Mouse (Mus musculus) colon, adult 2 months (tissue): ENCODE results near the gene Spns3. TPM values are rescaled to one million over a fixed set of nuclear protein-coding genes. Genes with fewer than 3 reads are reported as not detected.

Experiments used
- polyA plus RNA-seq: library from polyadenylated mRNA; depleted of rRNA; stranded (reverse); fragments of >200 nt; gene quantifications from 2 replicates; pipeline ENCODE4 v1.2.3, GENCODE M21; 2012; rRNA removed

Spns3 gene
- 1.00 and 1.1 TPM in 2 replicates for polyA plus RNA-seq

GRCm38 (mm10) chr11:72550134-72550988, at the start of gene Spns3:
Spns3 (minus strand) TSS chr11:72550506.

GRCm38 (mm10) chr11:72489881-72490301, 60.4 kb downstream of the Spns3 start, which contains the start of gene Spns2:
Spns2 (minus strand) TSS chr11:72489904.

Other genes with a start within 250 kb of the Spns3 start
- gene Xaf1, start 248.9 kb downstream of the Spns3 start, polyA plus RNA-seq, result 8.8 and 13.1 TPM in 2 replicates
- 0.08 TPM in 1 of 2 replicates, not detected in the other for gene Fbxo39, start 236.1 kb downstream of the Spns3 start, polyA plus RNA-seq
- 0.23 TPM in 1 of 2 replicates, not detected in the other for gene Tekt1, start 188.1 kb downstream of the Spns3 start, polyA plus RNA-seq
- gene Smtnl2, start 138.8 kb downstream of the Spns3 start, polyA plus RNA-seq, result 2.8 and 3.9 TPM in 2 replicates
- 93.2 and 100 TPM in 2 replicates for gene Ggt6, start 115.0 kb downstream of the Spns3 start, polyA plus RNA-seq
- gene Mybbp1a, start 109.2 kb downstream of the Spns3 start, polyA plus RNA-seq, result 26.5 and 30.6 TPM in 2 replicates
- 20.3 and 21.4 TPM in 2 replicates for gene Spns2, start 60.6 kb downstream of the Spns3 start, polyA plus RNA-seq
- 12.5 and 13.1 TPM in 2 replicates for gene Ube2g1, start 56.8 kb upstream of the Spns3 start, polyA plus RNA-seq
- 23.0 and 26.1 TPM in 2 replicates for gene Ankfy1, start 139.5 kb upstream of the Spns3 start, polyA plus RNA-seq
- gene Cyb5d2, start 245.6 kb upstream of the Spns3 start, polyA plus RNA-seq, result 4.2 and 5.2 TPM in 2 replicates
- gene Zzef1, start 245.7 kb upstream of the Spns3 start, polyA plus RNA-seq, result 42.1 and 44.1 TPM in 2 replicates